Mouse (Mus musculus) fibroblast of lung, adult 2 months (primary cell): ENCODE results near the gene Rapgef2.
"Not testable (repeated sequence)": the region's sequence is repeated elsewhere in the genome, so short reads cannot be mapped to it uniquely, and the experiment has no call there.

Experiments used
- DNase-seq: peaks from one replicate; pipeline ENCODE4 v3.0.0-alpha.2; 2011; ENCODE audit warnings: low read depth

Rapgef2 gene

DNA sequence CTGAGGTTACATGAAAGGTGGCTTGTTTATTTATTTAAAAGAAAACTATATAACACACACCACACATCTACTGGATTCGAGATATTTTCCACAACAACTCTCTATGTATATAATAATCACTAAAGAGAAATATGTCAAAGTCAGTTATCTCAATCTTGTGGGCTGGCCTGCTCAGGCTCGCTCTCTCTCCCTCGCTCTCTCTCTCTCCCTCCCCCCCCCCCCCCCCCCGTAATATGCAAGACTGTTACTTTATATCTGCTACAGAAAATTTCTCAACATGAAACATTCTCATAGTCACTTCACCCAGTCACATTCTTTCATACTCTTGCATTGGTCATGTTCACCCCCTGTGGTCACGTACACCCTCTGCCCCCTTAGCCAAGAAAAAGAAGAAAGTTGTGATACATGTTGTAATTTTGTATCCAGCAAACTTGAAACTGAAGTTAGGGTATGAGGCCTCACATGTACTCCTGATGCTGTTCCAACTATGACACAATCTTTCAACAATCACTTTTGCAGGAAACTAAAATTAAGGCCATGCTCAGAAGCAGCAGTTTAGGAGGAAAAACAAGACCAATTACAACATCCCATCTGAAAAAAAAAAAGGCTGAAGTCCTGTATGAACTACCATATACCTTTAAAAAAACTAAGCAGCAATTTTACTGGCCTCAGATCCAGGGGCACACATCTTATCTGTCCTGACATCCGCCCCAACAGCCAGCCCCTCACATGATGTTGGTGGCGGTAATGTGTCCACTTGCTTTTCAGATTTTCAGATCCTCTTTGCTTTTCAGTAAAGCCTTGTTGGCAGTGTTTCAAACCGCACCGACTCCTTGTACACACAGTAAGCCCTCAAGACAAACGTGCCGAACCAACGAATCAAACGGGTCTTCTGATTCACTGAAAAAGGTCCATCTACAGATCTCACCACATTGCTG lies 52.6 kb downstream of the Rapgef2 start:
- peak; percentile 74 for DNase-seq

DNA sequence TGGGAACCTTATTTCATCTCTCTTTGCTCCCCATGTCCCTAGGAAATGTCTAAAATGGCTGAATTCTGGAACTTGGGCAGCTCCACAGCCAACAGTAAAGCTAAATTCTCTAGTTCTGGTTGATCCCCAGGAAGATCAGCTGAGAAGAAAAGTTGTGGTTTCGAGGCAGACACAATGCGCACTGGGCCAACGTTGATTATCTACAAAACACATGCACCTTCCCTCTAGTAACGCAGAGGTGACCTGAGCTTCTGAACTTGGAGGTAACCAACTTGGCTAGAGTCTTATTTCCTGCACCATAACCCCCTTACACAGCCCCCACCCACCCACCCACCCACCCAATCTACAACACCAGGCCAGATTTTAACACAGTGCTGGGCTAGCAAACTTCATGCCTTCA lies 55.6 kb downstream of the Rapgef2 start:
- DNase-seq = no peak

DNA sequence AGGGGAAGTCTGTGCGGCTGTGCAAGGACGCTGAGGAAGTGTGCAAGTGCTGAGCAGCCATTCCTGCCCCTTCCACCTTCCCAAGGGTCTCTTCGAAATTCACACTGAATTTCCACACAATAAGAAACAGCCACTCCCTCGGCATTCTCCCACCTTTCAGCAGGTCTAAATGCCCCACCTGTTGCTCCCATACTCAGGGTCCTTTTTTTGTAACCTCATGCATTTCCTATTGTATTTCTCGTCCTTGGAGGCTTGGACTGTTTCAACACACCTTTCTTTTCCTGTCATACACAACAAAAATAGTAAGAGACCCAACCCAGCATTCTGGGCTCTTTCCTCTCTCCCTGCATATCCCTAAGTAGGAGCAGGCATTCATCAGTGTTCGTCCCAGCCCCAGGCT lies 56.8 kb downstream of the Rapgef2 start:
- no peak for DNase-seq

DNA sequence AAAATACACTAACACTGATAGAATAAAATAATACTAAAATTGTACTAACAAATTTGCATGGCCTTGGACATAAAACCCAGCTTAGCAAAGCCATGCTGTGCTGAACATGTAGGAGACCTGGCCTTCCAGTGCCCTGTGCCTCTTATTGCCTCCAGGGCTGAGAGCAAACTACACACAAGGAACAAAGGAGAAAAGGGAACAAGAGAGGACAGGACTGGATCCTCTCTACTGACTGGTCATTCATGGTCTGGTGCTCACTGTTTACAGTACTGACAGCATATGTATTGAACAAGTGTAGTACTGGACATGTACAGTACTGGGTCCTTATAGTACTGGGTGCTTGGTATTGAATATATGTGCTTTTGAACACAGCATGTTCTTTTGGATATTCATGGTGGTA lies 58.0 kb downstream of the Rapgef2 start:
- DNase-seq = no peak

DNA sequence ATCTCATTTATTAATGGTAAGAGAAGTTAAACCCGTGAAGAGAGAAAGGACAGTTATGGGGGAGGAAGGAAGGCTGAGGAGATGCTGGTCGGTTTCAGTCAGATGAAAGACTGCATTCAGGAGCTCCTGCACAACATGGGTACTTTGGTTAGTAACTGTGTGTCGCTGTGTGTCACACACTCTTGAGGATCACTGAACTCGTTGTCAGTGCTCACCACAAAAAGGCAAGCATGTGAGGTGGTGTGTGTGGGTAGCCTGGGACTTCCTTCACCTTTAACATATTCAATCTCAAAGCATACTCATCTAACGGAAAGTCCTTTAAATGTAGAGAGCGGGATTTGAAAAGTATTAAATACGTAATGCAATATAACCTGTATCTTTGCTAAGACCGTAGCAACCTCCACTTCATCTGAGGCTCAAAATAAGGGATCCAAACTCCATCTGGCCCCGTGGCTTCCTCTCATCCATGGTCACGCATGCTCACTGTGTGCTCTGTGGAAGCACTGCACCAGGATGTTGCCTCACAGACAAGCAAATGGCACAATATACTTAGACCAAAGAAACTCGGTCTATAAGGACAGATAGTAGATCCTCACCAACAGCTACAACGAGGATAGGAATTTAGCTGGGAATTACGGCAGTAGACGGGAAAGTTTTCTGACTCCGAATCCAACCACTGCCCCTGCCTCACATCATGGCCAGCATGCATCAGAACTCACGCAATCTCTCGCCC lies 58.8 kb downstream of the Rapgef2 start:
- no peak for DNase-seq

DNA sequence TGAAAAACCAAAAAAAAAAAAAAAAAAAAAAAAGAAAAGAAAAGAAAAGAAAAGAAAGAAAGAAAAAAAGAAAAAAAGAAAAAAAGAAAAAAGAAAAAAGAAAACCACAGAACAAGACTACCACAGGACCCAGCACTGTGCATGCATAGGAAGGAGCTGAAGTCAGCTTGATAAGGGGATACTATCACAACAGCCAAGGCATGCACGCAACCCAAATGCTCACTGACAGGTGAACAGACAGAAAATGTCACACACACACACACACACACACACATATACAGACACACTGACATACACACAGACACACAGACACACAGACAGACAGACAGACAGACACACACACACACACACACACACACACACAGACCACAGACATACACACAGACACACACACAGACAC lies 59.5 kb downstream of the Rapgef2 start:
- DNase-seq = not testable (repeated sequence)

DNA sequence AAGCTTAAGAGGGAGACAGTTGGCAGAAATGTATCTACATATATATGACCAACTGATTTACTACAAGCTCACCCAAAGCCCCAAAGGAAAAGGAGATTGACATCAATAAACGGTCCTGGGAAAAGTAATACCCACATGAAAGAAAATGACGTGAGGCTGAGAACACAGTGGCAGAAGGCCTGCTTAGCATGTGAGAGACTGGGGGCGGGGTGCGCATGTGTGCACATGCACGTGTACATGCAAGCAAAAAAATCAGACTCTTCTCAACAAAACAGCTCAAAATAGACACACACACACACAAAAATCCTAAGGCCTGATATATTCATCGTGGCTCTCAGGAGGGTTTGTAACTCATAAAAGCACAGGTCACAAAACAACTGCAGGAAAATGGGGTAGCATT lies 60.4 kb downstream of the Rapgef2 start:
- DNase-seq = no peak

DNA sequence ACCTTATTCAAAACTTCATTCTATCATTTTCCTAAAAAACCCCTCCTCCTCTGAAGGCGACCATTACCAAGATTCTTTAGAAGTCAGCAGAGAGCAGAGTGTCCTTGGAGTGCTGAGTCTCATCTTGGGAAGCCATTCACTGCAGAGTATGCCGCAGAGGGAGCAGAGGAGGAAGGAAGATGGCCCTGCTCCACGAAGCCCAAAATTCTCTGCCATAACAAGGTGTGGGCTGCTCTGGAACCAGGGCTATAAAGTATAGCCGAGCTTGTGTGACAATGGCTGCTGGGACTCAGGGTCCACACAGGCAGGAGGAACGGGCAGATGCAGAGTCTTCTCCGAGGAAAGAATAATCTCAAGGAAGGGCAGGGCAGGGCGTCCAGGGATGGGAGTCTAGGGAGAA lies 62.0 kb downstream of the Rapgef2 start:
- DNase-seq = no peak

DNA sequence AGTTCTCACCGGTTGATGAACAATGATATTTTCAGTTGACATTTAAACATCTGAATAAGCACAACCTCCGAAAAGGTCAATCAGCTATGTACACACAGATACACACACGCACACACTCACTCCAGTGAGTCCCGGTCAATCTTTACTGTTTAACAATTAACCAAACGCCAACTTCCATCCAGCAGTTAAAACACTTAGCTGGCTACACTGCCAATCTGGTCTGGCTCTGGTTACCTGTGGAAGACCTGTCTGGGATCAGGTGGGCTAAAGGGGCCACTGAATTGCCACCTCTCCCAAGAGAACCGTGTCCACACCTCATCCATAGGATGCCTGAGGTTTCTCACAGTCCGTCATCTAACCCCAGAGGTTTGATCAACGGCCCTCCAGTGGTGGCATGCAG lies 63.0 kb downstream of the Rapgef2 start:
- DNase-seq = no peak

DNA sequence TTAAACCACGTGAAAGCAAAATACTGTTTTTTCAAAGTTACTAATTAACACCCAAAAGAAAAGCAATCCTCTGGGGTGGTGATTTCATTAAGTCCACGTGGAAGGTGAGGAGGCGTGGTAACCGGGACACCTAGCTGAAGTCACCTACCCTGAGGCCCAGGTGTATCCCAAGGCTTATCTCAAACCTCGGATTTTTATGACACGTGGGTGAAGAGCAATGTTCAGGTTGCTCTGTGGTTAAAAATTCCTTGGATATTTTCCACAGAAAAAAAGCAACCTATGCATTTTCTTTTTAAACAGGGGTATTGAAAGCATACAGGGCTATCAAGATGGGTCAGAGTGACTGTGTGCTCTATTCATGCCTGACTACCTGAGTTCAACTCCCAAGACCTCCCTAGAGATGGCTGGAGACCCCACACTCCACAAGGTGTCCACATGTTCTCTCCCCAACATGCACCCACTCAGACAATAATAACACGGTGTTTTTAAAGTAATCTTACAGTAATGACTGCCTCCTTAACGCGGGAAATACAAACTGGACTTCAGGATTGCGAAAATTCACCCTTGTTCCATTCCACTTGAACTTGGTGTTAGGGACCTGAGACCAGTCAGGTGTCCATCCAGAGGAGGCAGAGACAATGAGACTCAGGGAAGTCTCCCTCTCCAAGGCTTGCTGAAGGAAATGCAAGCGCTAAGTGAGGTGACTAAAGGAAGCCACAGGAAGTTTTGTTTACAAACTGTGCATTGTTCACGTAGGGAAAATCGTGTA lies 63.9 kb downstream of the Rapgef2 start:
- DNase-seq = no peak

DNA sequence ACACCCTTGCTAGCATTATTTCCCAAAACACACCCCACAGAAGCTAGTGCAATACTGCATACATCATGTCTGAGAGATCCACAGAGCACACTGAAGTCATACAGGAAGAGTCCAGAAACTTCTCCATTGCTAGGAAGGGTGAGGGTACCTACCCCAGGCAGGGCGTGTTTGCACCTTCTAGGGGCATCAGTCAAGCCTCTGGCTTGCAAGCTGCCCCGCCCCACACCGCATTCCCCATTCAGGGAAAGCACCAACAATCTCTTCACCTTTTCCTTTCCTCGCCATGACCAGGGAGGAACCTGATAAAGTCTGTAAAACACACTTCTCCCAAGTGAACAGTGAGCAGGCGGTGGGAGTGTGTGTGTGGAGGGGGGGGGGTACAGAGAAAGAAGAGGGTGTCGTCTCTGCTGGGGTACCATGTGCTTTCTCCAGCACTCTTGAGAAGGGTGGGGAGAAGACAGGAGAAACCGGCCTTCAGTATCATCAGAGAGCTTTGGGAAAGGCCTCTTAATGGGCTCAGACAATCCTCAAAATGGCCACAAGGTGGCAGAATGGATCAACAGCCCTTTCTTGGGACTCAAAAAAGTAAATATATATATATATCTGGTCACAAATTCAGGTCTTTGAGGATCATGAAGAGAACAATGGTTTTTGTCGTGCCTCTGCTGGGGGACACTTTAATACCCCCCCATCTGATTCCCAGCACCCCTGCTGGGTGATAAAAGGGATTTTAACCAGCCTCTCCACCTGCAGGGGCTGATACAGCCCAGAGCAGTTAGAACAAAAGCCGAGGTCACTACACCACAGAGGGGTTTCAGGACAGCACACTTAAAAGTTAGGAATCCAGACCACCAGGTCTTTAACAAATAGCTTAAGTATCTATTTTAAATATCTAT lies 64.8 kb downstream of the Rapgef2 start:
- no peak for DNase-seq

DNA sequence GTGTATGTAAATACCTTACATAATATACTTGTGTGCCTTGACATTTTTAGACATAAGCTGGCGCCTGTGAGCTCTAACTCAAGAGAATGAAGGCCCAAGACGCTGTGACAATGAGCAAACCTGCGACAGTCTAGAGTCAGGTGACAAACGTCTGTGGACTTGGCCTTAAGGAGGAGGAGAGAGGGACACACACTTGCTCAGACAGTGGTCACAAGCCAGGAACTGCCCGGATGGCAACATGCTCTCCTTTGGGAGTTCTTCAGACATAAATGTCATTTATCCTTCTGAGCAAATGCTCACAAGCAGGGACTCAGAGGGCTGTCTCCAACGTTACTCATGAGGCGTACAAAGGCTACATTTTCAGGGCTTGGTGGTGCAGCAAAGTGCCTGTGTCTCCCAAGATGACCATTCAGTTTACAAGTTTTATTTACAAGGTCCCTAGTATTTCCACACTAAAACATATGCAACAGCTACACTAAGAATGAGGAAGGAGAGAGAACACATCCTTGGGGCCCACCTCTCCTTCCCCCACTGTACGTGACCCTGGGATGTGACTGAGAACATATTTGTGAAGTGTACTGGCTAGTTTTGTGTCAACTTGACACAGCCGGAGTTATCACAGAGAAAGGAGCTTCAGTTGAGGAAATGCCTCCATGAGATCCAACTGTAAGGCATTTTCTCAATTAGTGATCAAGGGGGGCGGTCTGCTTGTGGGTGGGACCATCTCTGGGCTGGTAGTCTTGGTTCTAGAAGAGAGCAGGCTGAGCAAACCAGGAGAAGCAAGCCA lies 67.0 kb downstream of the Rapgef2 start:
- DNase-seq = no peak

DNA sequence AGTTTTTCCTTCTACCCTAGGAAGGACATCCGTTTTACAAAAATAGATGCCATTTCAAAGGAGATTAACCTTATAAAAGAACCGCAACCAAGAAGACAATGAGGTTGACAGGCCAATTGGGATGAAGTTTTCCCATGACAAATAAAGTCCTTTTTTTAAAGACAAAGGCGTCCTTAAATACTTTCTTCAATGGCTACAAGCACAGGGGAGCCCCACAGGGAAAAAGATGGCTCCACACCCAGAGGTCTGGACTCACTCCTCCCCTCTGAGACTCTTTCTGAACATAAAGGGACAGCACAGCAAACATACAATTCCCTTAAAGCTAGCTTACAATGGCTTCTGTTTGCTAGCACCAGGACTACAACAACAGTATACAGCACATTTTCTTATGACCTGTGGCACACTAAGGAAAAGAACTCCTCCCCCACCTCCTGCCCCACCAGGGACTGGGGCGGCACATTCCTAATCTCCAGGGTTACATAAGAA lies 67.7 kb downstream of the Rapgef2 start:
- DNase-seq = no peak

DNA sequence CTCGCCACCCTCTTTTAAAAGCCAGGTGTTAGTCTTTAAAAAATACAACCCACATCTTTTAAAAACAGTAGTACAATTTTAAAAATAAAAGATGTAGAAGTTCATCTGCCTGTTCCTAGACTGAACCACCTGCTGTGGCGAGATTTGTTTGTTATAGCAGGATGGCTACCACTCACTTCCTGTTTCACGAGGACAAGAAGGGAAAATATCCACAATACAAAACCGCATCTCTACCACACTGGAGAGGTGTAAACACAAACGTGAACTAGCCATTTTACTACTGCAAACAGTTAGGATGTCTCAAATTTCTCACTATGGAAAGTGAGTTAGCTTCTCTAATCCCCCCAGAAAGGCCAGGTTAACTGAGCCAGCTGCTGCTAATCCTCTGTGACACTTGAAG lies 76.1 kb downstream of the Rapgef2 start:
- DNase-seq = no peak

DNA sequence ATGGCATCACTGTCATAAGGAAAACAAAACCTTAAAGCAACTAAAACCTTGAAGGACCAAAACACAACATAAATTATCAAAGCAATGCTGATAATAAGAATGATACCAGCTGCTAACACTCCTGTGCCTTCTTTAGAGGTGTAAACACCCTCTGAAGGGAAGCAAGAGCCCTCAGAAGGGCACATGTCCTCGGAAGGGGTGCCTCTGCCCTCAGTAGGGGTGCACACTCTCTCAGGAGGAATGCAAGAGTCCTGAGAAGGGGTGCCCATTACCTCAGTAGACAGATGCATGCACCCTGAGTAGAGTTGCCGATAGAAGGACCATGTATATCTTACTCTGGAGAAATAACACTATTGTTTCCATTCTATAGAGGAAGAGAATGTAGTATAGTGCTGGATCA lies 79.1 kb downstream of the Rapgef2 start:
- no peak for DNase-seq

DNA sequence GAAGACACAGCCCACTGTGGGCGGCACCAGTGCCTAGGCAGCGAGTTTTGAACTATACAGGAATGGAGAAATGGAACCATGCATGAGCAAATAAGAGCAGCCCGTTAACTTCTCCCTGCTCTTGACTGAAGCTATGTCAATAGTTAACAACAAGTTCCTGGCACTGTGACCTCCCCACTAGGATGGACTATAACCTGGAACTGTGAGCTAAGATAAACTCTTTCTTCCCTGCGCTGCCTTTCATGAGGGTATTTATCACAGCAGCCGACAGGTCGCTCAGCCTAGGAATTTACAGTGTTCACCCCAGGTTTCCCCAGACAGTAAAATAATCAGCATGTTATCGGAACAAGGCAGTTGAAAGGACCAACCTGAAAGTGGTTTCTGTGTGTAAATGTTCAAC lies 79.8 kb downstream of the Rapgef2 start:
- DNase-seq = no peak

DNA sequence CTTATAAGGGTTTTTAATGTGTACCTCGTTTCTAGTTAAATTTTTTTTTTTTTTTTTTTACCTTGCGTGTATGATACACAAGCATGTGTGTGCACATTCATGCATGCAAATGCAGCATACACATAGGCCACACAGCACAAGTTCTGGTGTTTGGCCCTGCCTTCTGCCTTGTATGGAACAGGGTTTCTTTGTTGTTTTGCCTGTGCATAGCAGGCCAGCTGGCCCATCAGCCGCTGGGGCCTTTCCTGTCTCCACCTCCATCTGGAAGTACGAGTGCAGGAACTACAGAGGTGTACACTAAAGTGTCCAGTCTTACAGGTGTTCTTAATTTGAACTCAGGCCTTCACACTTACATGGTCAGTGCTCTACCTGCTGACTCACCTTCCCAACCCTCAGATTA lies 80.3 kb downstream of the Rapgef2 start:
- no peak for DNase-seq

DNA sequence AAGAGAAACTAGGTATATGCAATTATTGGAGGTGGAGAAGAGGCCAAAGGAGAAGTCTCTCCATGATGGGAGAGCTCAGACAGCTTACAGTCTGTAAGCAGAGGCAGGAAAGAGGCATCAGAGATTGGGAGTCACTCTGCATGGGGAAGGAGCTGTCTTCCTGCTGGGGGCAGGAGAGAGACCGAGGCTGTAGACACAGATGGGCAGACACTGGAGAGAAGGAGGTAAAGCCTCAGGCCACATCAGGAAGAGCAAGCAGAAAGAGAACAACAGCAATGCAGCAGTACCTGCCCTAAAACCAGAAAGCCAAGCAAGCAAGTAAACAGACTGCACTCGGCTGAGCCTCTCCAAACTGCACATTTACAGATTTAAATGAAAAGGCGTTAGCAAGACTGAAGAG lies 81.2 kb downstream of the Rapgef2 start:
- DNase-seq = no peak

DNA sequence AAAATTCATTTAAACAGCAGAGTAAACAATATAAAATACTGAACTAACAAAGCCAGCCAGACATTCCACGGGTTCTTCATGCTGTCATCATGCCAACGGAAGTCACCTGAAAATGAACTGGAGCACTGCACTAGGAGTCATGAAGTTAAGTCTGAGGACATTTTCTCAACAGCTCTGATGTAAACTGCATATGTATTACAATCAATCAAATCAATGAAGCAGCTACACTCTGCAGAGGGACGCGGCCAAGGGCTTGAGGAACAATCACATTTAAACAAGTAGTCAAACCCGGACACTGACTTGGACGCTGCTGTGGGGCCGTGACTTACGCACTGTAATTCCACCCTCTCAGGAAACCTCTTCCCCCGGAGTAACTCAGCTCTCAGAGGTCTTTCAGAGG lies 82.1 kb downstream of the Rapgef2 start:
- no peak for DNase-seq

DNA sequence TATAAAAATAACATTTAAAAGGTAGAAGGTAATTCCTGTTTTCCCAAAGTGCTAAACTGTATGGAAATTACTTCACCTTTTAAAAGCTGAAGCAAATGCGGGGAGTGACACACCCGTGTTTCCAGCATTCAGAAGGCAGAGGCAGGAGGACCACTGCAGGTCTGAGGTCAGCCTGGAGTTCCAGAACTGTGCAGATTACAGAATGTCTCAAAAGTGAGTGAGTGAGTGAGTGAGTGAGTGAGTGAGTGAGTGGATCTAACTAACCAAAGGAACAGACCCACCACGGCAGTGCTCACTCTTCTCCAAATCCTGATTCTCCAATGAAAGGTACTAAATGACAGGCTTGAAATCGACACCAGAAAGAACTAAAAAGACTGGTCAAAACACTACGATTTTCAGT lies 82.5 kb downstream of the Rapgef2 start:
- no peak for DNase-seq

DNA sequence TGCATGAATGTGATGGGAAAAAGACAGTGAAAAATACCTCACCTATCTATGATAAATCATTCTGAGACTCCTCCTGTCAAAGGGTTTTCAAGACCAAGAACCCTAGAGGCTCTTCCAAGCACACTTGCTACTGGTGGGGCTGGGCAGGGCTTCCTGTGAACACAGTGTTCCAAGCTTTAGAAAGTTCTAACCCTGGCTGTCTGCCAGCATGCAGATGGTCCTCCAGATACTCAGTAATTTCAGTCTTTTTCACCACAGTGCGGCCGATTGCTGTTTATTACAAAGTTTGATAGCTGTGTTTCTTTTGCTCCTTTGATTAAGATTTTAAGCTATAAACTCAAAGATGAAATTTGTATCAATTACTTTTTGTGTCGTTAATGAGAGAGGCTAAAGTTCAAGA lies 83.1 kb downstream of the Rapgef2 start:
- DNase-seq = no peak
